Mouse (Mus musculus): ENCODE results near the gene I830077J02Rik.

DNA sequence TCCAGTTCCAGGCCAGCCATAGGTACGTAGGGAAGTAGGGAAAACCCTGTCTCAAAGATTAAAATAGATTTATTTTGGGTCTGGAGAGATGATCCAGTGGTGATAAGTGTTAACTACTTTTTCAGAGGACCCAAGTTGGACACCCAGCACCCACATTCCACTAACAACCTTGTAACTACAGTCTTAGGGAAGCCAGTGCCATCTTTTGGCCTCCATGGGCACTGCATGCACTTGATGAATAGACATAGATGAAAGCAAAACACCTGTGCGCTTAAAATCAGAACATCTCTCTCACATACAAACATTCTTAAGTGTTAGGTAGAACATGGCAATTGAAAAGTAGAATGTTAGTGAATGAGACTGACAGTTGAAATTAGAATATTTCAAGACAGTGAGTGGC is 28.2 kb upstream of the I830077J02Rik start:
- no peak for TF ChIP-seq MAX (IDR thresholded peaks at IDR 0.05)
- no peak for TF ChIP-seq CTCF (IDR thresholded peaks at IDR 0.05; ENCODE audit: control insufficient read depth, insufficient read depth, insufficient read length)
- no peak for TF ChIP-seq FOSL1 (IDR thresholded peaks at IDR 0.05; ENCODE audit: insufficient read depth, low read length, poor library complexity, severe bottlenecking)
- no peak for TF ChIP-seq USF1 (IDR thresholded peaks at IDR 0.05; ENCODE audit: low read depth)
- TF ChIP-seq MYOG (IDR thresholded peaks at IDR 0.05; ENCODE audit: control insufficient read depth, extremely low read depth, insufficient read length): no peak
- TF ChIP-seq MYOD1 (IDR thresholded peaks at IDR 0.05; ENCODE audit: control insufficient read depth, insufficient read length, low read depth): no peak
